Mouse (Mus musculus): ENCODE measurements at regions not wholly inside any gene's neighbourhood (a gene's known extent, or its start where the extent isn't known, plus 50 kb on each side); places are given as distances from the start of the nearest gene placed in this dataset.
A peak's percentile ranks its signal among the peaks of the same experiment; 100 is the strongest.

- Histone ChIP-seq H3K9me3 (no peaks in the 10 kb centered on the region), H3K27me3 (no peaks in the 10 kb centered on the region), H3K9ac (peak overlapping the region; percentile 100), H3K4me2 (peak overlapping the region; percentile 82), H3K27ac (peak overlapping the region; percentile 100), H3K4me1 (replicated peaks) (peaks cover 27% of the 10 kb centered on the region), H3K4me3 (peak overlapping the region; percentile 82), H3K36me3 (no peaks in the 10 kb centered on the region)
- 1% methylated on average over 13 of the region's 14 CpGs for WGBS
- ATAC-seq (ENCODE audit: low FRiP score): no peak
These were observed 419.7 kb upstream of the Ubash3b start for GRCm38 (mm10) chr9:41581152-41581551.

- under 1% methylated on average over 13 of the region's 13 CpGs for WGBS
- H3K9ac ChIP-seq: peak overlapping the region; percentile 100
- ATAC-seq (ENCODE audit: low FRiP score): peak; percentile 64
- H3K9me3 ChIP-seq: no peaks in the 10 kb centered on the region
- H3K27me3 ChIP-seq: no peaks in the 10 kb centered on the region
- peak overlapping the region; percentile 82 for H3K4me2 ChIP-seq
- H3K4me3 ChIP-seq: peak overlapping the region; percentile 82
- H3K36me3 ChIP-seq: no peaks in the 10 kb centered on the region
- peak overlapping the region; percentile 100 for H3K27ac ChIP-seq
- peaks cover 31% of the 10 kb centered on the region for H3K4me1 ChIP-seq (replicated peaks)
These were observed 419.1 kb upstream of the Ubash3b start for GRCm38 (mm10) chr9:41580611-41581041.

GRCm38 (mm10) chr9:41580067-41580466, 418.6 kb upstream of the Ubash3b start:
- H3K9ac ChIP-seq: peak overlapping the region; percentile 100
- H3K4me3 ChIP-seq: peak overlapping the region; percentile 82
- no peaks in the 10 kb centered on the region for H3K27me3 ChIP-seq
- H3K36me3 ChIP-seq: no peaks in the 10 kb centered on the region
- H3K27ac ChIP-seq: peak overlapping the region; percentile 100
- no peaks in the 10 kb centered on the region for H3K9me3 ChIP-seq
- ATAC-seq (ENCODE audit: low FRiP score): peak; percentile 38
- H3K4me2 ChIP-seq: peak overlapping the region; percentile 82
- peaks cover 32% of the 10 kb centered on the region for H3K4me1 ChIP-seq (replicated peaks)
- 2% methylated on average over 4 of the region's 4 CpGs for WGBS

- no peaks in the 10 kb centered on the region for H3K9me3 ChIP-seq
- WGBS: 16% methylated on average over 13 of the region's 13 CpGs
- ATAC-seq (ENCODE audit: low FRiP score): peak; percentile 80
- peaks cover 32% of the 10 kb centered on the region for H3K4me1 ChIP-seq (replicated peaks)
- H3K36me3 ChIP-seq: no peaks in the 10 kb centered on the region
- H3K27ac ChIP-seq: peak overlapping the region; percentile 100
- H3K4me3 ChIP-seq: peak overlapping the region; percentile 82
- peak overlapping the region; percentile 100 for H3K9ac ChIP-seq
- no peaks in the 10 kb centered on the region for H3K27me3 ChIP-seq
- peak overlapping the region; percentile 82 for H3K4me2 ChIP-seq
These were observed 417.9 kb upstream of the Ubash3b start for GRCm38 (mm10) chr9:41579107-41580014.

GRCm38 (mm10) chr9:41578221-41579106, 417.0 kb upstream of the Ubash3b start:
- Histone ChIP-seq H3K4me2 (peak overlapping the region; percentile 82), H3K27me3 (no peaks in the 10 kb centered on the region), H3K4me1 (replicated peaks) (peaks cover 32% of the 10 kb centered on the region), H3K27ac (peak overlapping the region; percentile 100), H3K36me3 (no peaks in the 10 kb centered on the region), H3K4me3 (peak overlapping the region; percentile 82), H3K9me3 (no peaks in the 10 kb centered on the region), H3K9ac (peak overlapping the region; percentile 100)
- no peak for ATAC-seq (ENCODE audit: low FRiP score)
- WGBS: 45% methylated on average over 14 of the region's 14 CpGs

- peaks cover 32% of the 10 kb centered on the region for H3K4me1 ChIP-seq (replicated peaks)
- peak overlapping the region; percentile 100 for H3K27ac ChIP-seq
- no peak for ATAC-seq (ENCODE audit: low FRiP score)
- H3K9ac ChIP-seq: peak overlapping the region; percentile 100
- H3K4me2 ChIP-seq: peak overlapping the region; percentile 82
- 58% methylated on average over 1 of the region's 1 CpGs for WGBS
- H3K4me3 ChIP-seq: peak overlapping the region; percentile 82; the same call in 1 of the 2 replicates
- no peaks in the 10 kb centered on the region for H3K9me3 ChIP-seq
- no peaks in the 10 kb centered on the region for H3K36me3 ChIP-seq
- no peaks in the 10 kb centered on the region for H3K27me3 ChIP-seq
These were observed 416.3 kb upstream of the Ubash3b start for GRCm38 (mm10) chr9:41577760-41578159.

- Histone ChIP-seq H3K27ac (peak overlapping the region; percentile 48), H3K4me2 (0 out of 2 replicates have a peak overlapping the region, but pooled peaks have one; percentile 4), H3K9ac (no peak overlapping the region), H3K4me1 (replicated peaks) (peaks cover 32% of the 10 kb centered on the region), H3K27me3 (no peaks in the 10 kb centered on the region), H3K9me3 (no peaks in the 10 kb centered on the region), H3K36me3 (no peaks in the 10 kb centered on the region), H3K4me3 (no peak overlapping the region)
- WGBS: 22% methylated on average over 5 of the region's 5 CpGs
- no peak for ATAC-seq (ENCODE audit: low FRiP score)
These were observed 414.3 kb upstream of the Ubash3b start for GRCm38 (mm10) chr9:41575826-41576225.

- Histone ChIP-seq H3K27me3 (no peaks in the 10 kb centered on the region), H3K4me1 (replicated peaks) (peaks cover 14% of the 10 kb centered on the region), H3K4me2 (no peak overlapping the region), H3K36me3 (no peaks in the 10 kb centered on the region), H3K9me3 (no peaks in the 10 kb centered on the region), H3K4me3 (no peak overlapping the region), H3K9ac (no peak overlapping the region), H3K27ac (no peak overlapping the region)
- ATAC-seq (ENCODE audit: low FRiP score): no peak
- 80% methylated on average over 4 of the region's 4 CpGs for WGBS
These were observed 408.8 kb upstream of the Ubash3b start for GRCm38 (mm10) chr9:41570262-41570661.

- WGBS: 74% methylated on average over 5 of the region's 5 CpGs
- Histone ChIP-seq H3K4me3 (no peak overlapping the region), H3K4me1 (replicated peaks) (peaks cover 14% of the 10 kb centered on the region), H3K9ac (no peak overlapping the region), H3K27me3 (no peaks in the 10 kb centered on the region), H3K27ac (no peak overlapping the region; the same call in 1 of the 2 replicates), H3K9me3 (no peaks in the 10 kb centered on the region), H3K4me2 (no peak overlapping the region), H3K36me3 (peaks cover 3% of the 10 kb centered on the region; the same call in 1 of the 2 replicates)
- no peak for ATAC-seq (ENCODE audit: low FRiP score)
These were observed 405.0 kb upstream of the Ubash3b start for GRCm38 (mm10) chr9:41566496-41566895.

GRCm38 (mm10) chr9:41565784-41566183, 404.3 kb upstream of the Ubash3b start:
- Histone ChIP-seq H3K4me3 (no peak overlapping the region), H3K36me3 (peaks cover 7% of the 10 kb centered on the region; the same call in 1 of the 2 replicates), H3K9ac (no peak overlapping the region), H3K9me3 (no peaks in the 10 kb centered on the region), H3K4me1 (replicated peaks) (peaks cover 14% of the 10 kb centered on the region), H3K27me3 (no peaks in the 10 kb centered on the region), H3K27ac (peak overlapping the region; percentile 24), H3K4me2 (0 out of 2 replicates have a peak overlapping the region, but pooled peaks have one; percentile 9)
- WGBS: 66% methylated on average over 7 of the region's 7 CpGs
- no peak for ATAC-seq (ENCODE audit: low FRiP score)

- WGBS: 90% methylated on average over 2 of the region's 2 CpGs
- Histone ChIP-seq H3K9me3 (no peaks in the 10 kb centered on the region), H3K9ac (no peak overlapping the region), H3K4me1 (replicated peaks) (peaks cover 10% of the 10 kb centered on the region; the same call in 1 of the 2 replicates), H3K4me2 (no peak overlapping the region), H3K27me3 (no peaks in the 10 kb centered on the region), H3K36me3 (peaks cover 7% of the 10 kb centered on the region; the same call in 1 of the 2 replicates), H3K4me3 (no peak overlapping the region), H3K27ac (no peak overlapping the region)
- no peak for ATAC-seq (ENCODE audit: low FRiP score)
These were observed 401.9 kb upstream of the Ubash3b start for GRCm38 (mm10) chr9:41563376-41563775.

GRCm38 (mm10) chr9:41558456-41558855, 397.0 kb upstream of the Ubash3b start:
- no peaks in the 10 kb centered on the region for H3K9me3 ChIP-seq
- H3K9ac ChIP-seq: no peak overlapping the region
- no peak for ATAC-seq (ENCODE audit: low FRiP score)
- no peak overlapping the region for H3K4me2 ChIP-seq
- WGBS: 97% methylated on average over 3 of the region's 3 CpGs
- H3K27ac ChIP-seq: no peak overlapping the region
- 0 out of 2 replicates have a peak, but pooled peaks cover 3% of the 10 kb centered on the region for H3K4me1 ChIP-seq (replicated peaks)
- no peaks in the 10 kb centered on the region for H3K27me3 ChIP-seq
- no peak overlapping the region for H3K4me3 ChIP-seq
- peaks cover 7% of the 10 kb centered on the region; the same call in 1 of the 2 replicates for H3K36me3 ChIP-seq
